Mouse (Mus musculus) MEL (cell line): ENCODE data around the gene Robo1. TPM values are rescaled to one million over a fixed set of nuclear protein-coding genes. Genes with fewer than 3 reads are reported as not detected.

Experiments
- DNase-seq: peaks from one replicate; pipeline ENCODE4 v3.0.0; 2011; ENCODE audit warnings: low read depth, low spot score
- H3K27ac ChIP-seq: 2 replicates; pipeline ENCODE4 v1.5.1; 2012; ENCODE audit warnings: low read depth, mild to moderate bottlenecking, control low read depth, low read length, moderate library complexity; ENCODE audit not compliant: control insufficient read depth
- H3K27me3 ChIP-seq, 2 experiments: fragments of 150-350 bp in 1 of 2; sonication (generic) in 1 of 2; 2 replicates each; pipeline ENCODE4 v1.6.1; 2012; ENCODE audit warnings: low read length in 2 of 2, mild to moderate bottlenecking in 2 of 2, improper control_type of control experiment in 1 of 2, moderate library complexity in 1 of 2; ENCODE audit not compliant: insufficient read depth in 2 of 2, control insufficient read depth in 1 of 2
- H3K36me3 ChIP-seq, 2 experiments: 2 replicates each; pipeline ENCODE4 v1.6.1; 2012 to 2014; ENCODE audit warnings: low read length in 2 of 2, improper control_type of control experiment in 1 of 2, inconsistent platforms in 1 of 2, mild to moderate bottlenecking in 1 of 2; ENCODE audit not compliant: insufficient read depth in 2 of 2, control insufficient read depth in 1 of 2
- H3K4me1 ChIP-seq, 2 experiments: fragments of 150-350 bp in 1 of 2; sonication (generic) in 1 of 2; 2 replicates each; pipeline ENCODE4 v1.6.1; 2012; ENCODE audit warnings: low read length in 2 of 2, improper control_type of control experiment in 1 of 2, mild to moderate bottlenecking in 1 of 2; ENCODE audit not compliant: insufficient read depth in 2 of 2, control insufficient read depth in 1 of 2
- H3K4me3 ChIP-seq, 2 experiments: fragments of 150-350 bp in 1 of 2; sonication (generic) in 1 of 2; 2 replicates each; pipeline ENCODE4 v1.5.1; 2012; ENCODE audit warnings: low read depth in 2 of 2, low read length in 2 of 2, mild to moderate bottlenecking in 2 of 2, moderate library complexity in 2 of 2, control low read depth in 1 of 2, improper control_type of control experiment in 1 of 2; ENCODE audit not compliant: control insufficient read depth in 1 of 2, insufficient read depth in 1 of 2
- H3K79me2 ChIP-seq: 2 replicates; pipeline ENCODE4 v1.6.1; 2012; ENCODE audit warnings: mild to moderate bottlenecking, low read length, moderate library complexity; ENCODE audit not compliant: control insufficient read depth, poor library complexity, insufficient read depth
- H3K9ac ChIP-seq: 2 replicates; pipeline ENCODE4 v1.6.1; 2012; ENCODE audit warnings: low read depth, mild to moderate bottlenecking, control low read depth, low read length, moderate library complexity; ENCODE audit not compliant: control insufficient read depth, poor library complexity, severe bottlenecking
- H3K9me3 ChIP-seq: fragments of 150-350 bp; sonication (generic); replicated peaks from 2 replicates; pipeline ENCODE4 v1.6.1; 2012; ENCODE audit warnings: mild to moderate bottlenecking, low read length, improper control_type of control experiment, moderate library complexity; ENCODE audit not compliant: insufficient read depth
- BHLHE40 ChIP-seq: IDR thresholded peaks from 2 replicates; pipeline ENCODE4 v1.6.1; 2012; ENCODE audit warnings: low read depth, mild to moderate bottlenecking, inconsistent platforms, low read length, improper control_type of control experiment, borderline replicate concordance
- CHD1 ChIP-seq: IDR thresholded peaks from 2 replicates; pipeline ENCODE4 v1.6.1; 2012; ENCODE audit warnings: low read depth, mild to moderate bottlenecking, inconsistent platforms, low read length, improper control_type of control experiment
- CTCF ChIP-seq, 3 experiments: IDR thresholded peaks in 2 of 3; conservative IDR thresholded peaks in 1 of 3; 2 replicates each; pipeline ENCODE4 v1.5.1; 2011 to 2012; ENCODE audit warnings: low read length in 3 of 3, low read depth in 2 of 3, mild to moderate bottlenecking in 2 of 3, improper control_type of control experiment in 1 of 3, inconsistent platforms in 1 of 3, mixed read lengths in 1 of 3, moderate library complexity in 1 of 3; ENCODE audit not compliant: control insufficient read depth in 1 of 3, insufficient read depth in 1 of 3, poor library complexity in 1 of 3, severe bottlenecking in 1 of 3
- ELF1 ChIP-seq: IDR thresholded peaks from 2 replicates; pipeline ENCODE4 v1.6.1; 2014; ENCODE audit warnings: low read depth, mild to moderate bottlenecking, inconsistent platforms, low read length, improper control_type of control experiment, moderate library complexity
- ETS1 ChIP-seq: IDR thresholded peaks from 2 replicates; pipeline ENCODE4 v1.6.1; 2012; ENCODE audit warnings: low read depth, mild to moderate bottlenecking, inconsistent platforms, low read length, improper control_type of control experiment, moderate library complexity
- GABPA ChIP-seq: IDR thresholded peaks from 2 replicates; pipeline ENCODE4 v1.6.1; 2012; ENCODE audit warnings: low read depth, mild to moderate bottlenecking, inconsistent platforms, low read length, improper control_type of control experiment, moderate library complexity
- JUND ChIP-seq: IDR thresholded peaks from 2 replicates; pipeline ENCODE4 v1.6.1; 2011; ENCODE audit warnings: low read depth, mild to moderate bottlenecking, improper control_type of control experiment, low read length
- KAT2A ChIP-seq: conservative IDR thresholded peaks from 2 replicates; pipeline ENCODE4 v1.6.1; 2012; ENCODE audit warnings: low read depth, low read length, improper control_type of control experiment, inconsistent platforms
- MYB ChIP-seq: IDR thresholded peaks from 2 replicates; pipeline ENCODE4 v1.6.1; 2011; ENCODE audit warnings: mild to moderate bottlenecking, low read depth, low read length, improper control_type of control experiment
- MYC ChIP-seq: IDR thresholded peaks from 2 replicates; pipeline ENCODE4 v1.6.1; 2011; ENCODE audit warnings: low read depth, mild to moderate bottlenecking, low read length, improper control_type of control experiment, moderate library complexity
- NRF1 ChIP-seq: IDR thresholded peaks from 2 replicates; pipeline ENCODE4 v1.6.1; 2014; ENCODE audit warnings: low read depth, mild to moderate bottlenecking, inconsistent platforms, low read length, improper control_type of control experiment, moderate library complexity; ENCODE audit not compliant: poor library complexity, insufficient read depth, severe bottlenecking
- POLR2A ChIP-seq, 2 experiments: IDR thresholded peaks; 2 replicates each; pipeline ENCODE4 v1.6.1; 2011 to 2012; ENCODE audit warnings: low read length in 2 of 2, mild to moderate bottlenecking in 2 of 2, control low read depth in 1 of 2, improper control_type of control experiment in 1 of 2, low read depth in 1 of 2, moderate library complexity in 1 of 2; ENCODE audit not compliant: control insufficient read depth in 1 of 2, insufficient read depth in 1 of 2, poor library complexity in 1 of 2
- POLR2AphosphoS2 ChIP-seq: IDR thresholded peaks from 2 replicates; pipeline ENCODE4 v1.6.1; 2011; ENCODE audit warnings: low read length, improper control_type of control experiment
- POLR2AphosphoS5 ChIP-seq: IDR thresholded peaks from 2 replicates; pipeline ENCODE4 v1.6.1; 2012; ENCODE audit warnings: low read depth, borderline replicate concordance, mild to moderate bottlenecking, inconsistent platforms, low read length, moderate library complexity, mixed read lengths
- RAD21 ChIP-seq: IDR thresholded peaks from 2 replicates; pipeline ENCODE4 v1.6.1; 2011; ENCODE audit warnings: mild to moderate bottlenecking, low read depth, low read length, improper control_type of control experiment
- ZC3H11A ChIP-seq: IDR thresholded peaks from 2 replicates; pipeline ENCODE4 v1.6.1; 2012; ENCODE audit warnings: low read depth, mild to moderate bottlenecking, inconsistent platforms, low read length, improper control_type of control experiment
- ZMIZ1 ChIP-seq: IDR thresholded peaks from 2 replicates; pipeline ENCODE4 v1.6.1; 2012; ENCODE audit warnings: low read depth, mild to moderate bottlenecking, inconsistent platforms, low read length, improper control_type of control experiment, moderate library complexity
- polyA plus RNA-seq, 2 experiments: library from polyadenylated mRNA; stranded (reverse) in 1 of 2; unstranded in 1 of 2; fragments of >175 nt in 1 of 2; fragments of >200 nt in 1 of 2; gene quantifications; 2 replicates each; pipeline versions ENCODE4 v1.2.1 to v1.2.4; 2012; ENCODE audit warnings: low replicate concordance in 2 of 2, low read depth in 1 of 2; ENCODE audit not compliant: insufficient read length in 2 of 2, insufficient read depth in 1 of 2, missing spikeins in 1 of 2
- total RNA-seq: library from RNA; depleted of rRNA; stranded (reverse); fragments of 300-350 nt; gene quantifications from 2 replicates; pipeline ENCODE4 v1.2.3, GENCODE M21; 2012

The Robo1 gene
- total and polyA plus RNA-seq, 3 experiments: not detected

- Histone ChIP-seq H3K9me3 (no peaks in the 10 kb centered on the region), H3K79me2 (no peaks in the 10 kb centered on the region), H3K27ac (no peak overlapping the region), H3K27me3 (no peaks in the 10 kb centered on the region), H3K4me1 (no peaks in the 10 kb centered on the region), H3K9ac (no peak overlapping the region), H3K36me3 (no peaks in the 10 kb centered on the region), H3K4me3 (no peak overlapping the region)
- DNase-seq: no peak
- TF ChIP-seq KAT2A (no peak), ETS1 (no peak), JUND (no peak), POLR2A (IDR thresholded peaks at IDR 0.05; ENCODE audit: control insufficient read depth in 1 of 2, insufficient read depth in 1 of 2, low read depth in 1 of 2, low read length in 2 of 2, poor library complexity in 1 of 2) (no peak), POLR2AphosphoS2 (no peak), ZMIZ1 (no peak), CTCF (IDR thresholded peaks at IDR 0.05 in 2 of 3, conservative IDR thresholded peaks at IDR 0.05 in 1 of 3; ENCODE audit: control insufficient read depth in 1 of 3, insufficient read depth in 1 of 3, low read depth in 2 of 3, low read length in 3 of 3, poor library complexity in 1 of 3, severe bottlenecking in 1 of 3) (no peak), MYB (no peak), BHLHE40 (no peak), NRF1 (no peak), MYC (no peak), ELF1 (no peak)
These were observed 385.6 kb downstream of the Robo1 start for GRCm38 (mm10) chr16:72693446-72694274.

- Histone ChIP-seq H3K4me1 (no peaks in the 10 kb centered on the region), H3K36me3 (no peaks in the 10 kb centered on the region), H3K27me3 (no peaks in the 10 kb centered on the region), H3K27ac (no peak overlapping the region), H3K9me3 (no peaks in the 10 kb centered on the region), H3K79me2 (no peaks in the 10 kb centered on the region), H3K9ac (no peak overlapping the region), H3K4me3 (no peak overlapping the region)
- TF ChIP-seq ZC3H11A (no peak), GABPA (no peak), RAD21 (no peak), CHD1 (no peak), POLR2AphosphoS5 (no peak)
- no peak for DNase-seq
These were observed 386.7 kb downstream of the Robo1 start for GRCm38 (mm10) chr16:72694787-72695186.
